Mouse (Mus musculus): ENCODE data around the gene Pabpn1l. TPM values are rescaled to one million over a fixed set of nuclear protein-coding genes. Genes with fewer than 3 reads are reported as not detected.
A peak's percentile ranks its signal among the peaks of the same experiment; 100 is the strongest.

Gene Pabpn1l
- polyA plus RNA-seq, 1 experiment = 0.55 TPM

GRCm38 (mm10) chr8:122666827-122667226 lies 44.3 kb upstream of the Pabpn1l start:
- no peak for TF ChIP-seq POLR2AphosphoS2 (IDR thresholded peaks at IDR 0.05; ENCODE audit: insufficient read length, low read depth)
- TF ChIP-seq POLR2A (IDR thresholded peaks at IDR 0.05; ENCODE audit: insufficient read length, low read depth) = no peak
- TF ChIP-seq SRF (IDR thresholded peaks at IDR 0.05; ENCODE audit: control insufficient read depth, insufficient read length, low read depth) = no peak
- no peak for TF ChIP-seq TCF12 (IDR thresholded peaks at IDR 0.05; ENCODE audit: insufficient read depth, poor library complexity, severe bottlenecking)
- TF ChIP-seq TCF3 (IDR thresholded peaks at IDR 0.05; ENCODE audit: insufficient read length, low read depth) = peak; percentile 46
- no peak for TF ChIP-seq REST (IDR thresholded peaks at IDR 0.05; ENCODE audit: insufficient read depth, insufficient read length)
- TF ChIP-seq E2F4 (IDR thresholded peaks at IDR 0.05; ENCODE audit: insufficient read depth) = no peak
- TF ChIP-seq MAX (IDR thresholded peaks at IDR 0.05; ENCODE audit: low read depth) = no peak
- TF ChIP-seq MYOG (IDR thresholded peaks at IDR 0.05; ENCODE audit: control insufficient read depth in 1 of 3, insufficient read depth in 1 of 3, insufficient read length in 2 of 3, low read depth in 2 of 3) = peak in 2 of 3 experiments; percentile 57 to 70
- peak in 2 of 3 experiments; percentile 71 to 76 for TF ChIP-seq MYOD1 (IDR thresholded peaks at IDR 0.05; ENCODE audit: control insufficient read depth in 1 of 3, insufficient read length in 2 of 3, low read depth in 2 of 3)
- TF ChIP-seq CEBPB (IDR thresholded peaks at IDR 0.05; ENCODE audit: insufficient read depth, poor library complexity, severe bottlenecking) = no peak
- TF ChIP-seq USF1 (IDR thresholded peaks at IDR 0.05; ENCODE audit: low read depth) = no peak
- H3ac ChIP-seq (ENCODE audit: control insufficient read depth, insufficient read length) = no peak overlapping the region
- no peak overlapping the region for H3K4me2 ChIP-seq (ENCODE audit: low read depth)
- H3K27me3 ChIP-seq (ENCODE audit: control insufficient read depth, insufficient read depth, insufficient read length) = peaks cover 34% of the 10 kb centered on the region
- H3K36me3 ChIP-seq (ENCODE audit: control insufficient read depth, insufficient read depth) = no peaks in the 10 kb centered on the region
- H3K4me3 ChIP-seq = no peak overlapping the region
- no peaks in the 10 kb centered on the region for H3K79me2 ChIP-seq (ENCODE audit: control insufficient read depth, insufficient read depth)

DNA sequence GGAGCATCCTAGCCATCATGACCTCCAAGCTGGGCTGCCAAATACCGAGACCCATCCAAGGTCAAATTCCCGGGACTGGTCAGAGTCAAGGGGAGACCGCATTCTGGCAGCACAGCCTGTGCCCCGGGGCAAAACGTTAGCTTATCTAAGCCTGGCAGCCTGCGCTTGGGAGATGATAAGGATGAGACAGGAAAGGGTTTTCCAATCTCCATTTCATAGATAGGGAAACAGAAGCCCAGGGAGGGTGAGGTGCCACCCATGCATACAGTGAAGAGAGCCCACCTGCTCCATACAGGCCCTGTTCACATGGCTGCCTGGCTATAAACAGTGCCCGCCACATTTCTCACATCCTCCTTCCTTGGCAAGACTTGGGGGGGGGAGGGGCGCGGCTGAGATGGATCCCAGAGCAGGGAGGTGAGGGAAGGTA lies 43.8 kb upstream of the Pabpn1l start:
- TF ChIP-seq REST (IDR thresholded peaks at IDR 0.05; ENCODE audit: insufficient read depth, insufficient read length) = no peak
- no peak for TF ChIP-seq SRF (IDR thresholded peaks at IDR 0.05; ENCODE audit: control insufficient read depth, insufficient read length, low read depth)
- TF ChIP-seq TCF3 (IDR thresholded peaks at IDR 0.05; ENCODE audit: insufficient read length, low read depth) = no peak
- TF ChIP-seq USF1 (IDR thresholded peaks at IDR 0.05; ENCODE audit: low read depth) = no peak
- no peak for TF ChIP-seq POLR2A (IDR thresholded peaks at IDR 0.05; ENCODE audit: insufficient read length, low read depth)
- no peak for TF ChIP-seq MYOD1 (IDR thresholded peaks at IDR 0.05; ENCODE audit: control insufficient read depth in 1 of 3, insufficient read length in 2 of 3, low read depth in 2 of 3)
- TF ChIP-seq E2F4 (IDR thresholded peaks at IDR 0.05; ENCODE audit: insufficient read depth) = no peak
- TF ChIP-seq TCF12 (IDR thresholded peaks at IDR 0.05; ENCODE audit: insufficient read depth, poor library complexity, severe bottlenecking) = no peak
- TF ChIP-seq MAX (IDR thresholded peaks at IDR 0.05; ENCODE audit: low read depth) = no peak
- TF ChIP-seq MYOG (IDR thresholded peaks at IDR 0.05; ENCODE audit: control insufficient read depth in 1 of 3, insufficient read depth in 1 of 3, insufficient read length in 2 of 3, low read depth in 2 of 3) = no peak
- no peak for TF ChIP-seq CEBPB (IDR thresholded peaks at IDR 0.05; ENCODE audit: insufficient read depth, poor library complexity, severe bottlenecking)
- TF ChIP-seq POLR2AphosphoS2 (IDR thresholded peaks at IDR 0.05; ENCODE audit: insufficient read length, low read depth) = no peak
- H3K27me3 ChIP-seq (ENCODE audit: control insufficient read depth, insufficient read depth, insufficient read length) = peaks cover 30% of the 10 kb centered on the region
- peak overlapping the region; percentile 16 for H3K4me2 ChIP-seq (ENCODE audit: low read depth)
- no peak overlapping the region for H3K4me3 ChIP-seq
- no peaks in the 10 kb centered on the region for H3K79me2 ChIP-seq (ENCODE audit: control insufficient read depth, insufficient read depth)
- H3ac ChIP-seq (ENCODE audit: control insufficient read depth, insufficient read length) = no peak overlapping the region
- no peaks in the 10 kb centered on the region for H3K36me3 ChIP-seq (ENCODE audit: control insufficient read depth, insufficient read depth)

DNA sequence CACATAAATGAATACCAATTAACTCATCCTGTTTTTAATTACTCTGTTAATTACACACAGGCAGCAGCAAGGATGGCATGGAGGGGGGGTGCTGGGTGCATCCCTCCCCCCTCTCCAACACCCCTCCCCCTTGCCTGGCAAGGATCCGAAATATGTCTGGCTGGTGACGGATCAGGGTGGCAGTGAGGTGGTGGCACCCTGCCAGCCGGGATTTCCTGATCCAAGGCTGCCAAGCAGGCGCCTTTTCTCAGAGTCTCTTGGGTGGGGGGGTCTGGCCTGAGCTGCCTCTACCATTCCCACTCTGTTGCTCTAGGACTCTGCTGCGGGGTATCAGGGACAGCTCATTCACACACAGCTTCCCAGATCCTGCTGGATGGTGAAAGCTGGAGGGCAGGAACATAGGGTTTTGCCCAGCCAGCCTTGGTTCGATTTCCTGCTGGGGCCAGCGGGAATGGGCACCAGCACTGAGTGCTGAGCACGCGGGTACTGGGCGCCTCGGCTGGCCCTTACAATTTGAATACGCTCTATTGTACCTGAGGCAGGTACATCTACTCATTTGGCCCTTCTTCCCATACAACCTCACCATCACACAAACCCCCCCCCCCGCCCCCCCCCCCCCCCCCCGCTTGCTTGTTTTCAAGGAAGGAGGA lies 43.3 kb upstream of the Pabpn1l start:
- H3K36me3 ChIP-seq (ENCODE audit: control insufficient read depth, insufficient read depth) = no peaks in the 10 kb centered on the region
- H3K4me2 ChIP-seq (ENCODE audit: low read depth) = no peak overlapping the region
- peaks cover 24% of the 10 kb centered on the region for H3K27me3 ChIP-seq (ENCODE audit: control insufficient read depth, insufficient read depth, insufficient read length)
- H3K4me3 ChIP-seq = no peak overlapping the region
- TF ChIP-seq CEBPB (IDR thresholded peaks at IDR 0.05; ENCODE audit: insufficient read depth, poor library complexity, severe bottlenecking) = no peak
- no peak for TF ChIP-seq POLR2AphosphoS2 (IDR thresholded peaks at IDR 0.05; ENCODE audit: insufficient read length, low read depth)
- TF ChIP-seq TCF12 (IDR thresholded peaks at IDR 0.05; ENCODE audit: insufficient read depth, poor library complexity, severe bottlenecking) = no peak
- no peak for TF ChIP-seq SRF (IDR thresholded peaks at IDR 0.05; ENCODE audit: control insufficient read depth, insufficient read length, low read depth)
- TF ChIP-seq POLR2A (IDR thresholded peaks at IDR 0.05; ENCODE audit: insufficient read length, low read depth) = no peak
- TF ChIP-seq MAX (IDR thresholded peaks at IDR 0.05; ENCODE audit: low read depth) = no peak
- TF ChIP-seq E2F4 (IDR thresholded peaks at IDR 0.05; ENCODE audit: insufficient read depth) = no peak
- TF ChIP-seq MYOG (IDR thresholded peaks at IDR 0.05; ENCODE audit: control insufficient read depth in 1 of 3, insufficient read depth in 1 of 3, insufficient read length in 2 of 3, low read depth in 2 of 3) = no peak
- TF ChIP-seq REST (IDR thresholded peaks at IDR 0.05; ENCODE audit: insufficient read depth, insufficient read length) = no peak
- no peak for TF ChIP-seq TCF3 (IDR thresholded peaks at IDR 0.05; ENCODE audit: insufficient read length, low read depth)
- no peak for TF ChIP-seq MYOD1 (IDR thresholded peaks at IDR 0.05; ENCODE audit: control insufficient read depth in 1 of 3, insufficient read length in 2 of 3, low read depth in 2 of 3)
- no peak for TF ChIP-seq USF1 (IDR thresholded peaks at IDR 0.05; ENCODE audit: low read depth)
- H3K79me2 ChIP-seq (ENCODE audit: control insufficient read depth, insufficient read depth) = no peaks in the 10 kb centered on the region
- H3ac ChIP-seq (ENCODE audit: control insufficient read depth, insufficient read length) = no peak overlapping the region

DNA sequence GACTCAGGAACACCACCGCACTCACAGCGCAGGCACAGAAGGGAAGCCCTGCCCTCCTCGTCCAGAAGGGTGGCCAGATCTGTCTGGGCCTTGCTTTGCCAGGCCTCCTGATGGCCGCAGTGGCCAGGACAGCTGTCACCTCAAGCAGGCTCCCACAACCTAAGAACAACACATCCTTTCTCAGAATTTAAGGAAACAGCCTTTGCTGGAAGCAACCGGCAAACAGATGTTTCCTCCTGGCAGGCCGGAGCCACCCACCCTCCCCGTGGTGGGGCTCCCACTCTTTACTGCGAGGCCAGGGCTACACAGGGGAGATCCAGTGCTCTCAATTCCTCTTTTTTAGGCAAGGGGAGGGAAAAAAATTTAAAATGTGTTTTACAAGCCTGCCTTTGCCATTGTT lies 42.7 kb upstream of the Pabpn1l start:
- Histone ChIP-seq H3K4me2 (ENCODE audit: low read depth) (no peak overlapping the region), H3ac (ENCODE audit: control insufficient read depth, insufficient read length) (no peak overlapping the region), H3K4me3 (no peak overlapping the region), H3K36me3 (ENCODE audit: control insufficient read depth, insufficient read depth) (no peaks in the 10 kb centered on the region), H3K79me2 (ENCODE audit: control insufficient read depth, insufficient read depth) (no peaks in the 10 kb centered on the region), H3K27me3 (ENCODE audit: control insufficient read depth, insufficient read depth, insufficient read length) (peaks cover 18% of the 10 kb centered on the region)
- TF ChIP-seq MYOD1 (IDR thresholded peaks at IDR 0.05; ENCODE audit: control insufficient read depth in 1 of 3, insufficient read length in 2 of 3, low read depth in 2 of 3) = peak in 2 of 3 experiments; percentile 52 to 65
- TF ChIP-seq E2F4 (IDR thresholded peaks at IDR 0.05; ENCODE audit: insufficient read depth) = no peak
- peak; percentile 60 for TF ChIP-seq TCF12 (IDR thresholded peaks at IDR 0.05; ENCODE audit: insufficient read depth, poor library complexity, severe bottlenecking)
- no peak for TF ChIP-seq TCF3 (IDR thresholded peaks at IDR 0.05; ENCODE audit: insufficient read length, low read depth)
- TF ChIP-seq MYOG (IDR thresholded peaks at IDR 0.05; ENCODE audit: control insufficient read depth in 1 of 3, insufficient read depth in 1 of 3, insufficient read length in 2 of 3, low read depth in 2 of 3) = peak; percentile 62 to 83 (median 67)

All from myocyte (in vitro differentiated cells).